Mouse (Mus musculus) CH12.LX (cell line): ENCODE data around the gene Synj2bp.

Experiments
- CTCF ChIP-seq, 2 experiments: IDR thresholded peaks in 1 of 2; conservative IDR thresholded peaks in 1 of 2; 2 replicates each; pipeline ENCODE4 v1.5.1; 2011 to 2012; ENCODE audit warnings: low read depth in 2 of 2, low read length in 2 of 2, improper control_type of control experiment in 1 of 2, inconsistent platforms in 1 of 2, mild to moderate bottlenecking in 1 of 2, moderate library complexity in 1 of 2
- EP300 ChIP-seq: IDR thresholded peaks from 2 replicates; pipeline ENCODE4 v1.6.1; 2011; ENCODE audit warnings: low read length, improper control_type of control experiment
- KAT2A ChIP-seq: IDR thresholded peaks from 2 replicates; pipeline ENCODE4 v1.6.1; 2012; ENCODE audit warnings: low read length, improper control_type of control experiment, inconsistent platforms; ENCODE audit not compliant: insufficient replicate concordance
- MAX ChIP-seq: IDR thresholded peaks from 2 replicates; pipeline ENCODE4 v1.6.1; 2011; ENCODE audit warnings: low read length, improper control_type of control experiment
- MAZ ChIP-seq: IDR thresholded peaks from 2 replicates; pipeline ENCODE4 v1.6.1; 2012; ENCODE audit warnings: low read depth, mild to moderate bottlenecking, inconsistent platforms, low read length, improper control_type of control experiment, moderate library complexity
- NELFE ChIP-seq: IDR thresholded peaks from 2 replicates; pipeline ENCODE4 v1.6.1; 2011; ENCODE audit warnings: low read depth, low read length, improper control_type of control experiment
- POLR2A ChIP-seq: IDR thresholded peaks from 2 replicates; pipeline ENCODE4 v1.6.1; 2011; ENCODE audit warnings: low read depth, mild to moderate bottlenecking, improper control_type of control experiment, low read length
- POLR2AphosphoS2 ChIP-seq: IDR thresholded peaks from 2 replicates; pipeline ENCODE4 v1.6.1; 2011; ENCODE audit warnings: low read depth, low read length, improper control_type of control experiment
- TCF12 ChIP-seq: IDR thresholded peaks from 2 replicates; pipeline ENCODE4 v1.6.1; 2014; ENCODE audit warnings: low read depth, mild to moderate bottlenecking, inconsistent platforms, low read length, improper control_type of control experiment

DNA sequence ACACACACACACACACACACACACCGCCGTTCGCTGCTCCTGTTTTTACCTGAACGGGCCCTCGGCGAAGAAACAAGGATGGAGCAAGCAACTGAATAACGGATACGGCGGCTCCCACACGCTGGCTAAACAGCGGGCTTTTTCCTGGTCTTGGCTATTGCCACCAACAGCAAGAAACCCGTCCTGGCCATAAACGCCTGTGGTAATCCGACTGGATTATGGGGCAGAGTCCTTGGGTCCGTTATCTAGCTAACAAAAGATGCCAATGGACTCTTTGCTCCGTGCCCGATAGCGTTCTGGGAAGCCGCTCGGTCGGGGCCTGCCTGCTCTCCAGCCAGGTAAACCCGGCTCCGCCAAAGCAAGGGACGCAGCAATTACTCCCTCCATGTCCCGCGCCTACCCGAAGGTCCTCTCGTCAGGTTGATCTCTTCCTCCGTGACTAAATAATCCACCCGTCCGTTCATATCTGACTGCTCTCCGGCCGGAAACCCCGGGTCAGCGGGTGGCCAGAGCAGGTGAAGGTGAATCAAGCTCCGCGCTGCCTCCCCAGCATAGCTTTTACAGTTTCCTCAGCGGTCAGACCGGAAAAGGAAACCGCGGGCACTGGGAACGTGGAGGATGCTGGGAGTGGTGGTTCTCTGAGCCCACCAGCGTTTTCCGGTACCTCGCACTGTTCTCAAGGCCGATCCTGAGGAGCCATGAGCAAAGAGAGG lies at the start of gene Synj2bp, which contains the start of gene Gm20498:
- TF ChIP-seq EP300 (no peak), CTCF (conservative IDR thresholded peaks at IDR 0.05 in 1 of 2, IDR thresholded peaks at IDR 0.05 in 1 of 2; ENCODE audit: low read depth in 2 of 2, low read length in 2 of 2) (no peak), MAX (no peak), POLR2AphosphoS2 (peak; percentile 83), POLR2A (peak; percentile 93), KAT2A (peak; percentile 89; the same call in 1 of the 2 replicates), NELFE (peak; percentile 91), MAZ (no peak), TCF12 (peak; percentile 62)
